Mouse (Mus musculus) ES-E14 (cell line): Measurements from ENCODE around the gene Zfhx3. TPM values are rescaled to one million over a fixed set of nuclear protein-coding genes. Genes with fewer than 3 reads are reported as not detected.

Experiments
- DNase-seq: peaks from one replicate; pipeline ENCODE4 v3.0.0-alpha.2; 2013; ENCODE audit warnings: low read depth, low spot score
- H3K27ac ChIP-seq: 2 replicates; pipeline ENCODE4 v1.5.1; 2012; ENCODE audit warnings: low read depth, mild to moderate bottlenecking, low read length, moderate library complexity, mixed read lengths; ENCODE audit not compliant: poor library complexity, insufficient read depth, severe bottlenecking
- H3K36me3 ChIP-seq: 2 replicates; pipeline ENCODE4 v1.6.1; 2012; ENCODE audit warnings: mild to moderate bottlenecking, low read length, moderate library complexity, mixed read lengths; ENCODE audit not compliant: control insufficient read depth, poor library complexity, insufficient read depth, severe bottlenecking
- H3K4me1 ChIP-seq, 2 experiments: fragments of 150-350 bp in 1 of 2; sonication (generic) in 1 of 2; 2 replicates each; pipeline ENCODE4 v1.6.1; 2012; ENCODE audit warnings: low read length in 2 of 2, mild to moderate bottlenecking in 1 of 2, mixed read lengths in 1 of 2; ENCODE audit not compliant: control insufficient read depth in 2 of 2, insufficient read depth in 2 of 2, poor library complexity in 1 of 2
- H3K4me3 ChIP-seq, 2 experiments: fragments of 150-350 bp in 1 of 2; sonication (generic) in 1 of 2; 2 replicates each; pipeline ENCODE4 v1.5.1; 2012; ENCODE audit warnings: low read length in 2 of 2, low read depth in 1 of 2, mild to moderate bottlenecking in 1 of 2, mixed read lengths in 1 of 2; ENCODE audit not compliant: insufficient read depth in 1 of 2, poor library complexity in 1 of 2, severe bottlenecking in 1 of 2
- H3K9ac ChIP-seq: 2 replicates; pipeline ENCODE4 v1.6.1; 2012; ENCODE audit warnings: low read depth, mild to moderate bottlenecking, low read length, mixed read lengths; ENCODE audit not compliant: poor library complexity, insufficient read depth, severe bottlenecking
- H3K9me3 ChIP-seq: fragments of 150-350 bp; sonication (generic); 2 replicates; pipeline ENCODE4 v1.6.1; 2012; ENCODE audit warnings: low read depth, mild to moderate bottlenecking, low read length; ENCODE audit not compliant: control insufficient read depth, insufficient read depth
- CHD2 ChIP-seq: IDR thresholded peaks from 2 replicates; pipeline ENCODE4 v1.6.1; 2014; ENCODE audit warnings: mild to moderate bottlenecking, low read depth, low read length, inconsistent platforms
- HCFC1 ChIP-seq: IDR thresholded peaks from 2 replicates; pipeline ENCODE4 v1.6.1; 2012; ENCODE audit warnings: low read length, inconsistent platforms, borderline replicate concordance; ENCODE audit not compliant: insufficient read depth
- MAFK ChIP-seq: IDR thresholded peaks from 2 replicates; pipeline ENCODE4 v1.6.1; 2014; ENCODE audit warnings: mild to moderate bottlenecking, low read depth, low read length, inconsistent platforms; ENCODE audit not compliant: insufficient read depth
- ZC3H11A ChIP-seq: IDR thresholded peaks from 2 replicates; pipeline ENCODE4 v1.6.1; 2012; ENCODE audit warnings: low read depth, mild to moderate bottlenecking, inconsistent platforms, low read length, borderline replicate concordance
- ZNF384 ChIP-seq: IDR thresholded peaks from 2 replicates; pipeline ENCODE4 v1.6.1; 2012; ENCODE audit warnings: low read depth, low read length, inconsistent platforms
- in situ Hi-C, 2 experiments: fragments of 600-800 bp; cut with MboI; formaldehyde crosslinking; loops; one replicate each; pipeline ENCODE4 v1.15.1; 2025; ENCODE audit warnings: low sequenced_read_pairs in 2 of 2, inconsistent platforms in 1 of 2; ENCODE audit not compliant: unreplicated experiment in 2 of 2
- total RNA-seq: library from RNA; depleted of rRNA; stranded (reverse); fragments of 300-350 nt; gene quantifications from 2 replicates; pipeline ENCODE4 v1.2.3, GENCODE M21; 2012

The Zfhx3 gene
- total RNA-seq, 1 experiment, result 8.8 TPM

- H3K9ac ChIP-seq, result no peak overlapping the region
- H3K27ac ChIP-seq, result no peak overlapping the region
- no peak overlapping the region for H3K4me3 ChIP-seq
- no peaks in the 10 kb centered on the region for H3K9me3 ChIP-seq
- H3K4me1 ChIP-seq, result no peaks in the 10 kb centered on the region
- DNase-seq, result no peak
- no peaks in the 10 kb centered on the region for H3K36me3 ChIP-seq
- TF ChIP-seq CHD2, result no peak
- TF ChIP-seq HCFC1, result no peak
- no peak for TF ChIP-seq MAFK
- no peak for TF ChIP-seq ZC3H11A
- no peak for TF ChIP-seq ZNF384
- in situ Hi-C loops, result no loop called here
Observed at GRCm38 (mm10) chr8:107972198-107972597, 29.8 kb downstream of the Zfhx3 start.

GRCm38 (mm10) chr8:107974451-107974850, 32.0 kb downstream of the Zfhx3 start:
- in situ Hi-C loops, result no loop called here
- Histone ChIP-seq H3K4me3 (no peak overlapping the region), H3K9me3 (no peaks in the 10 kb centered on the region), H3K4me1 (no peaks in the 10 kb centered on the region), H3K9ac (no peak overlapping the region), H3K27ac (no peak overlapping the region), H3K36me3 (no peaks in the 10 kb centered on the region)
- TF ChIP-seq ZNF384 (no peak), ZC3H11A (no peak), CHD2 (no peak), HCFC1 (no peak), MAFK (no peak)
- DNase-seq, result no peak

GRCm38 (mm10) chr8:107978247-107978646, 35.8 kb downstream of the Zfhx3 start:
- H3K9me3 ChIP-seq, result no peaks in the 10 kb centered on the region
- no peak overlapping the region for H3K9ac ChIP-seq
- no peak overlapping the region for H3K27ac ChIP-seq
- TF ChIP-seq CHD2, result no peak
- no peak for TF ChIP-seq ZNF384
- TF ChIP-seq MAFK, result no peak
- no peak for TF ChIP-seq ZC3H11A
- no peak for TF ChIP-seq HCFC1
- no peaks in the 10 kb centered on the region for H3K36me3 ChIP-seq
- H3K4me1 ChIP-seq, result 0 out of 4 replicates have a peak, but pooled peaks cover 0 to 2% of the 10 kb centered on the region in 2 experiments
- no peak for DNase-seq
- no peak overlapping the region for H3K4me3 ChIP-seq
- in situ Hi-C loops, result no loop called here

- TF ChIP-seq MAFK (no peak), ZC3H11A (no peak), HCFC1 (no peak), CHD2 (no peak), ZNF384 (no peak)
- no peak overlapping the region for H3K27ac ChIP-seq
Observed at GRCm38 (mm10) chr8:107980618-107981017, 38.2 kb downstream of the Zfhx3 start.

GRCm38 (mm10) chr8:107986629-107987028, 44.2 kb downstream of the Zfhx3 start:
- Histone ChIP-seq H3K36me3 (no peaks in the 10 kb centered on the region), H3K27ac (no peak overlapping the region), H3K9ac (no peak overlapping the region), H3K9me3 (no peaks in the 10 kb centered on the region), H3K4me1 (no peaks in the 10 kb centered on the region), H3K4me3 (no peak overlapping the region)
- in situ Hi-C loops, result no loop called here
- TF ChIP-seq MAFK (no peak), HCFC1 (no peak), CHD2 (no peak), ZC3H11A (no peak), ZNF384 (no peak)
- no peak for DNase-seq

More at GRCm38 (mm10) chr8:107980618-107981017, 38.2 kb downstream of the Zfhx3 start:
- in situ Hi-C loops, result no loop called here
- no peak for DNase-seq
- Histone ChIP-seq H3K36me3 (no peaks in the 10 kb centered on the region), H3K4me1 (0 out of 4 replicates have a peak, but pooled peaks cover 0 to 2% of the 10 kb centered on the region in 2 experiments), H3K9me3 (no peaks in the 10 kb centered on the region), H3K4me3 (no peak overlapping the region), H3K9ac (no peak overlapping the region)
